Comparison of ENCODE assay signal across 8 mouse cellular contexts in the genomic region with DNA sequence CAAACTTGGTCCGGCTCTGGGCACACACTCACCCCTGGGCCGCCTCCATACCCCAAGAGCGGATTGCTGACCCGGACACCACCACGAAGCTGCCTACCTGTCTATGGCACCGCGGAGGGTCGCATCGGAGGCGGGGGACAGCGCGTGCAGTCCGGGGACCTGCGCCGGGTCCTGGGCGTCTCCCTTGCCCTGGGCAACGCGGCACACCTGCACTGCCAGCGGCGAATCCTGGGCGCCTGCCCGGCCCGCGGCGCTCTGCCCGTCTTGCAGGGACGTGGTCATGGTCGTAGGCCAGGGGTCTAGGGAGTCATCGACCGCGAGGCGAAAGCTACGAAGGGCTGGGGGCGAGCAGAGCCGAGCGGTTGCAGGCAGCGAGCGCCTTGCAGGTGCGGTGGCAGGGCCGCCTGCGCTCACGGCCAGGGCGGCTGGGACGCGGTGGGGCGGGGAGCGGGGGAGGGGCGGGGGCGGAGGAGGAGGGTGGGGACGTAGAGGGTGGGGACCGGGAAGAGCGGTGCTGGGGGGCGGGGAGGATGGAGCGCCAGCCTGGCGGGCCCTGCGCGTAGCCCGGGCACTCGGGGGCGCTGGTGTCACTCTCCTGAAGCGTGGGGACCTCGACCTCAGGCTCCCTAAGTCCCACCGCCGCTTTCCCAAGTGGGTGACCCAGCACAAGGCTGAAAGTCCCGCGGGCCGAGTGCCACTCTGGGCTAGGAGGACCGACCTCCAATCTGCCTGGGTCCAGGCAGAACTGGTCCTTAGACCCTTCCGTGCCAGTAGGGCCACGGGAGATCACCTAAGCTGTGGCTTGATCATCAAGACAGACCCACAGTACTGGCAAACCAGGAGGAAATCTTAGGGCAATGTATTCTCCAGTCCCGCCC. TPM values are rescaled to one million over a fixed set of nuclear protein-coding genes. Genes with fewer than 3 reads are reported as not detected.
A peak's percentile ranks its signal among the peaks of the same experiment; 100 is the strongest.
DNase-seq lines count a peak whose midpoint lies in the region; ATAC-seq and TF ChIP-seq lines count a peak whose summit lies in the region.

No protein-coding gene starts in this region.

- peak overlapping the region; percentile 92 for H3K4me2 ChIP-seq in hindbrain, embryonic 15.5 days

- no peaks in the 10 kb centered on the region for H3K27me3 ChIP-seq in hindbrain, embryonic 15.5 days
- H3K27me3 ChIP-seq in megakaryocyte, embryonic 14.5 days (replicated peaks), result peaks cover 32% of the 10 kb centered on the region

- H3K9me3 ChIP-seq in hindbrain, embryonic 15.5 days, result no peaks in the 10 kb centered on the region
- peaks cover 6% of the 10 kb centered on the region for H3K9me3 ChIP-seq in megakaryocyte, embryonic 14.5 days

- peak overlapping the region; percentile 76 for H3K27ac ChIP-seq in gastrocnemius, adult 2 months
- peak overlapping the region; percentile 43; the same call in 1 of the 2 replicates for H3K27ac ChIP-seq in hindbrain, embryonic 15.5 days (replicated peaks)

- DNase-seq in adrenal gland, adult 18-20 months (ENCODE audit: low spot score in 2 of 2), result peak; percentile 62 to 71
- DNase-seq in cerebellum, postnatal 4 days (ENCODE audit: low spot score in 2 of 2), result peak; percentile 30 to 66
- peak; percentile 75 for DNase-seq in gastrocnemius, adult 2 months
- DNase-seq in left cerebral cortex, postnatal 10 days (ENCODE audit: extremely low spot score in 1 of 2, low spot score in 2 of 2), result peak; percentile 19 to 89
- peak; percentile 27 to 29 for DNase-seq in right cerebral cortex, postnatal 36 days (ENCODE audit: low spot score in 2 of 2)

- under 1% methylated on average over 55 of the region's 71 CpGs for WGBS in hindbrain, embryonic 15.5 days

- H3K4me1 ChIP-seq in hindbrain, embryonic 15.5 days (replicated peaks), result peaks cover 8% of the 10 kb centered on the region
- peaks cover 10% of the 10 kb centered on the region for H3K4me1 ChIP-seq in megakaryocyte, embryonic 14.5 days

- peak overlapping the region; percentile 79 for H3K9ac ChIP-seq in hindbrain, embryonic 15.5 days

- peak; percentile 88 for ATAC-seq in hindbrain, embryonic 15.5 days (ENCODE audit: low FRiP score, low read depth)
- no peak for ATAC-seq in activated CD4-positive, CD25-positive, alpha-beta regulatory T cell, adult 4 months

- TF ChIP-seq CTCF in gastrocnemius, adult 2 months (IDR thresholded peaks at IDR 0.05), result peak; percentile 59

- H3K4me3 ChIP-seq in gastrocnemius, adult 2 months, result peak overlapping the region; percentile 89
- peak overlapping the region; percentile 71 for H3K4me3 ChIP-seq in hindbrain, embryonic 15.5 days
- H3K4me3 ChIP-seq in megakaryocyte, embryonic 14.5 days (replicated peaks), result peak overlapping the region; percentile 89

- intact Hi-C loops in gastrocnemius, adult 2 months (cut with DNase I), result loop anchor here (2.0 to 5.0 kb wide), 2 partner anchors 98 to 310 kb away; no protein-coding TSS in a partner anchor
- intact Hi-C loops in left cerebral cortex, postnatal 10 days (cut with DNase I), result loop anchor here (2.0 kb wide), 1 partner anchor 98 kb away; no protein-coding TSS in a partner anchor

- H3K36me3 ChIP-seq in hindbrain, embryonic 15.5 days, result no peaks in the 10 kb centered on the region
- H3K36me3 ChIP-seq in megakaryocyte, embryonic 14.5 days (replicated peaks; ENCODE audit: low read length), result no peaks in the 10 kb centered on the region

RNA-seq across cellular contexts. Expression of a gene that starts 2.2 kb away (rescaled TPM):
- 10 to 100 TPM; 21.8 to 42.5 TPM for total RNA-seq in adrenal gland, adult 18-20 months (2021)
- total RNA-seq in gastrocnemius, adult 2 months (2021), result 10 to 100 TPM; 11.4 to 32.4 TPM
- polyA plus RNA-seq in hindbrain, embryonic 15.5 days (2015; fragmentation: Nextera tagmentation; extraction: Ambion mirVana), result 27.9 and 28.9 TPM in 2 replicates
- 10 to 100 TPM; 44.4 to 45.0 TPM for total RNA-seq in left cerebral cortex, postnatal 10 days (2021)
- polyA plus RNA-seq in megakaryocyte, embryonic 14.5 days (2012; ENCODE audit: insufficient read depth, low replicate concordance), result 0.03 TPM in 1 of 2 replicates, not detected in the other
- polyA plus RNA-seq in activated CD4-positive, CD25-positive, alpha-beta regulatory T cell, adult 4 months (2017; shearing (Covaris generic)), result not detected
